Mouse (Mus musculus) thymus, postnatal 4 days (tissue): ENCODE results near the gene Ero1l.
A peak's percentile ranks its signal among the peaks of the same experiment; 100 is the strongest.

Source experiments
- DNase-seq: peaks from one replicate; pipeline ENCODE4 v3.0.0; 2021

Gene Ero1l

DNA sequence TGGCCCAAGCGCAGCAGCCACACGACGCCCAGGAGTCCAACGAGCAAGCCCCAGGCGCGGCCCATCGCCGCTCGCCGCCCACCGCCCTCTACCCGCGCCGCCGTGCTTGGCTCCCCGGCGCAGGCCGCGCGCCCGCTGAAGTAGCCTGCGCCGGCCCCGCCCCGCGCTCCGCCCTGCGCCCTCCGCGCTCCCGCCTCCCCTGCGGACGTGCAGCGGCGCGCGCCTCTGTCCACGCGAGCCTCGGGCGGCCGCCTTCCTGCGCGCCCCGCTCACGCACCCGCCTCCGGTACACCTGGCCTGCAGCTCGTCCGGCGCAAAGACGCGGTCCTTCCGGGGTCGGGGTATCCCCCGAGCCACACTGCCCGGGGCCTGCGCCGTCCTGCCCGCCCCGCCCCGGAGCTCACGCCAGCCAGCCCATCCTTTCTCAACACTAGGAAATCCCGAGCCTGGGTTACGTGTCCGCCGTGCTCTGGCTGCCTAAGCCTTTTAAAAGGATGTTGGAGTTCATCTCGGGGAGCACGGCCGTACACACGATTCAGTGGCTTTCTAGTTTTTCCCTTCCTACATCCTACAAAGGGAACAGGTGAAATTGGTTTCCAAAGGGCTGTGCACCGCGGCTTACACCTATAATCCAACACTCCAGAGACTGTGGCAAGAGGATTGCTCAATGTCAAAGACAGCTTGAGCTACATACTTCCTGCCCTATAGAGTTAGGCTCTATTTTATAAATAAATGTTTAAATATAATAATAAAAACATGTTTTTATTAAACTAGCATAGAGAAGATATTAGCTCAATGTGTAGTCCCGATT is at the start of gene Ero1l:
TSS of gene Ero1l (minus strand) at position 346 of the 811 bp plus-strand sequence.
- peak; percentile 88 for DNase-seq

DNA sequence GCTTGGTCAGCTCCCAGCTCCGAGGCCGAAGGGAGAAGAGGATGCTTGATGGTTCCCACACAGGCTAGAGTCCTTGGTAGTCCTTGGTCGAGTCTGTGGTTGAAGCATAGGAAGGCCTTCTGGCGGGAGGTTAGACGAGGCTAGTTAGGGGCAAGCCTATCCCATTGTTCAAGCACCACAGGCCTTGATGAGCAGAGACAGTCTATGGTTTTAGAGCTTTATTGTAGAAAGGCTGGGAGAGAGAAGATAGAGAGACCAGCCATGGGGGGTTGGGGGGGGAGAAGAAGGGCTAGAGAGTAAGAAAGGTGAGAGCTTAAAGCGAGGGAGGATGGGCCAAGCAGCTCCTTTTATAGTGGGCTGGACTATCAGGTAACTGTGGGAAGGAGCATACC is 46.6 kb upstream of the Ero1l start:
- DNase-seq: no peak

DNA sequence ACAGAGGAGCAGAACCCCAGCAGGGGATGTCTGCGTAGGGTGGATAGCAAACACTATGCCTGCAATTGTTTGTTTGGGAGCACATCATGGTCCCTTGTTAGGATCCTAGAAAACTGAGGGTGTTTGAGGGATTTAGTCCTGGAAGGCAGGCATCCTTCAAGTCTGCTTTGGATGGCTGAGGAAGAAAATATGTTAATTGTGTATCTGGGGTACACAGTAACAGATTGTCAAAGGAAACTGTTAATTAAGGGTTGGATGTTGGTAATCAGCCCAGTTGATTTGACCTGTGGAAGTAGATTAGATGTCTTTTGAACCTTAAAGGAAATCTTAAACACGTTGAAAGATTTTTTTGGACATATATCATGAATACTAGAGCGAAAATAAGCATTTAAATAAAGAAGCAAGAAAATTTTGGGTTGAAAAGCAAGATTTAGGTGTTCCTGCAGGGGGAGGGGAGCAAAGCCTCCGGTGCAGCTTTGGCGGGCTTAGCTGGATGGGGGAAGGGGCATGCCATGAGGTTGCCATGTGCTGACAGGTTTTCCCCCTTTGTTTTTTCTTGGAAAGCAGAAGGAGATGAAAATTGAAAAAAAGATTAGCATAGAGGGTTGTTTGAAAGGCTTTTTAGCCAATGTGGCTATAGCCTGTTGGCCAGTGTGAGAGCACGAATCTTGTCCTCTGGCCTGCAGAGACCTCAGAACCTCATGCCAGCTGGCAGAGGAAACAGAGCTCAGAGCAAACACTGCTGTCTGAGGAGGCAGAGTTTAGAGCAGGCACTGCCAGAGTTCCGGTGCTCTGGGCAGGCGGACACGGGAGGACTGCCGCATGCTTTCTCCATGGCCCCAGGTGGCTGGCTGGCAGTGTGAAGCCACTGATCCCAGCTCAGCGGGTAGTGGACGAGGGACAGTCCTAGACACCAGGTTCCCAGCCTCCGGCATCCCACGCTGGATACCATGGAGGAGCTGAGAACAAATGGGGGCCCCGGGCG is 45.9 kb upstream of the Ero1l start:
- DNase-seq: no peak

DNA sequence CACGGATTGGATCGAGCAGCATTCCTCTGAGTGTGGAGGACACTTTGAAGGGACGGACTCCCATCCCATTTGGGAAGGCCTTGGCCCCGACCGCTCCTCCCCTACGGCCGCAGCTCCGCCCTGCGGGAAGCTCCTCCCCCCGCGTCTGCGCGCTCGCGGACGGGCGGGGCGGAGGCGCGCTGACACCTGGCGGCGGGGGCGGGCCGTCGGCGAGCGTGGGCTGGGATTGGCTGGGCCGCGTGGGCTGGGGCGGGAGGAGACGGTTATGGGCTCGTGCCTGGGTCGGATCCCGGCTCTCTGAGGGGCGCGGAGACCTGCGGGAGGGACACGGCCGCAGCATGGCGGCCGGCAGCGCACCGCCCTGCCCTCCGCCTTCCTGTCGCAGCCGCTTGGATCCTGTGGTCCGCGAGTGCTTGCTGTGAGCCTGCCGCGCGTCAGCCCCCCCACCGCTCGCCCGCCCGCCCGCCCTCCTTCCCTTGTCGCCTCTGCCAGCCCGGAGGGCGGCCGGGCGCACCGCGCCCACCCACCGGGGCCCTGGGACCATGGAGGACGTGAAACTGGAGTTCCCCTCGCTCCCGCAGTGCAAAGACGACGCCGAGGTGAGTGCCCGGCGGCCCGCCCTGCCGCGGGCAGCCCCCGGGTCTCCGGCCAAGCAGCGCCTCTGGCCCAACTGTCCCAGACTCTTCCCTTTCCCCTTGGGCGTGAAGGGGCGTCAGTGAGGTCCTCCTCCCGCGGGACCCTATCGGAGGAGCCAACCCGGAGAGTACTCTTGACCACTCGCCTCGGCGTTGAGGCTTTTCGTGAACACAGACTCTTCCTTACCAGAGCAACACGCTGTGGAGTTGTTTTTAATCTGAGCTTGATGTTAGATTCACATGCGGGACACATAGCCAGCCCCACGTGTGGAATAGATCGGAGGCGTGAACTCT is 32.6 kb upstream of the Ero1l start, which contains the start of gene Styx:
TSS of gene Styx (plus strand) at position 163 of the 929 bp plus-strand sequence.
- peak; percentile 98 for DNase-seq

DNA sequence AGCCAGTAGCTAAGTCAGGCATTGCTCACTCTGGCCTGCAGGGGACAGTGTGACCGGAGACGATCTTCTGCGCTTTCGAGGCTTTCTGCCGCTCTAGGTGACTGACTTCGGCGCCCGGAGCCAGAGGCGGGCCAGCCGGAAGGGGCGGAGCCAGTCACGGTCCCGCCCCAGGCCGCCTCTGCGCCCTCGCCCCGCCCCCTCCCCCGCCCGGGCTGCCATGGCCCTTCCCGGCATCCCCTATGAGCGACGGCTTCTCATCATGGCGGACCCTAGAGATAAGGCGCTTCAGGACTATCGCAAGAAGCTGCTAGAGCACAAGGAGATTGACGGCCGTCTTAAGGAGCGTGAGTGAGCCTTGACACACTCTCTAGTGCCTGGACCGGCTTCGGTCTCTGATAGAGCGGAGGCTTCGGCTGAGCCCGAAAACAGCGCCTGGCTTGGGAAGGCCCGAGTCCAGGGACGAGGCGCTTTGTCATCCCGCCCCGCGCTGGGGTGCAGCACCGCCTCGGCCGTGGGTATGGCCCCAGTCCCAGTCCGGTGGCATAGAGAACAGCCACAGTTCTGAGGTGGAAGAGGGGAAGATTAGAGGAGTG is 11.1 kb upstream of the Ero1l start, which contains the start of gene Psmc6:
TSS of gene Psmc6 (plus strand) at position 200 of the 593 bp plus-strand sequence.
- DNase-seq: peak; percentile 93

DNA sequence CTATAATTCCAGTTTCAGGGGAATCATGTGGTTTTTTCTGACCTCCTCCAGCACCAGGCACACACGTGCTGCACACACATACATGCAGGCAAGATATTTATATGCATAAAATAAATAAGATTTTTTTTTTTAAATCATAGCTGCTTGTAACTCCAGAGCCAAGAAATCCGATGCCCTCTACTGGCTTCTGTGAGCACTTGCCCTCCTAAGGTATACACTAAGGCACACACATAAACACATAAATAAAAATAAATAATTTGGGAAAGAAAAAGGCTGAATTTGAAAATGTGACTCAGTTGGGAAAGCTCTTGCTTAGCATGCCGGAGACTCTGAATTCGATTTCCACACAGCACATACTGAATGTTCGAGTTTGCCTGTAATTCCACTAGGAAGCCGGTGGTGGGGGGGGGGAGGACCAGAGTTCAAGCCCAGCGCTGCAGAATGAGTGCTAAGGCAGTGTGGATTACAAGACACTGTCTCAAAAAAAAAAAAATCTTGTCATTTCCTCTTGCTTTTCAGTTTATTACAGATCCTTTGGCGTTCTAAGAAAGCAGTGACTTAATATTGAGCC is 10.5 kb upstream of the Ero1l start:
- no peak for DNase-seq

DNA sequence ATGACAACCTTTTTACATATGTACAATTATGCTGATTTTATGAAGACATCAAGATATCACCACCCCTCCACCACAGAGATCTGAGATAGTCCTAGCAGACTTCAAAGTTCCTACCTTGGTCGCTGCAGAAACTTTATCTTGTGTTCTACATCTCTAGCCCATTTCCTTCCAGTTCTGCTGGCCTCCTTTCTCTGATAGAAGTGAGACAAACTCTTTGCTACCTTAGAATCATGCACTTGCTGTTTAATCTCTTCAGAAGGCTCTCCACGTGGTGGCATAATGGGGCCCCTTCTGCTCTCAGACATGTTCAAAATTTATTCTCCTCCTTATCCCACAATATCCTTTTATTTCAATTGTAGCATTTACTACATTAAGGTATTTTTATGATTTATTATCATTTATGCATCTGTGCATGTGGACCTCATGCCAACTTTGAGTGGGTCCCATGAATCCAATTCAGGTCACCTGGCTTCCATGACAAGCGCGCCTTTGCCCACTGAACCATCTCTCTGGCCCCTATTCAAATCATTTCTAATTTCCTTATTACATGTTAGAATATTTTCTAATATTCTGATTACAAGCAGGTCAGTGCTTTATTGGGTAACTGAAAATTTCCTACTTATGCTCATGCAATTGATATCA is 9.6 kb upstream of the Ero1l start:
- DNase-seq: no peak

DNA sequence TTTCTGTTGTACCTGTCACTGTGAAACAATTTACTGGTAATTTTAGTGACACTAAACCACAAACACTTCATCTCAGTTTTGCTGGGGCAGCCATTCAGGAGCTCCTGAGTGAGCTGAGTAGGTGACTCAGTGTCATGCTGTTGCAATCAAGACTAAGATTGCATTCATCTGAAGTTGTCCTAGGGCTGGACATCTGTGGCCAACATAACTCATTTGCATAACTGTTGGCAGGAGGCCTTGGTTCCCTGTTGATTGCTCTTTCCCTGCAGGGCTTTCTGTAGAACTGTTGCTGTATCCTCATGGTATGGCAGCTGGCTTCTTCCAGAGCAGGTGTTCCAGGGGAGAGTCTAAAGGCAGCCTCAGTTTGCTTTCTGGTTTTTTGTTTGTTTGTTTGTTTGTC is 6.9 kb upstream of the Ero1l start:
- DNase-seq: no peak

DNA sequence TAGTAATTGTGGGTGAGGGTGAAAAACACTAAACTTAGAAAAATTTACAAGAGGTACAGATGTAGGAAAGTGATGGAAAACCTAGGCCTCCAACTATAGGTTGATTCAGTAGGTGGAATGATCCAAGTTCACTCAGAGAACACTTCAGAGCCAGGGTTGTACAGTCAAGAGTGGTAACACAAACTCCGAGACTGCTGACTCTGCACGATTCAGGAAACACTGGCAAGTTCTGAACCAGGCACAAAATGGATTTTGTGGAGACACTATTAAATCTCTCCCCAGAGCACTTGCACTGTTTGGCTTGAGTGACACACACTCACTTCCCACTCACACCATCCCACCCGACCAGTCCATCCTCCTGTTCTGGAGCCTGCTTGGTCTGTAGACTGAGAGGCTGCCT is 4.7 kb upstream of the Ero1l start:
- DNase-seq: no peak

DNA sequence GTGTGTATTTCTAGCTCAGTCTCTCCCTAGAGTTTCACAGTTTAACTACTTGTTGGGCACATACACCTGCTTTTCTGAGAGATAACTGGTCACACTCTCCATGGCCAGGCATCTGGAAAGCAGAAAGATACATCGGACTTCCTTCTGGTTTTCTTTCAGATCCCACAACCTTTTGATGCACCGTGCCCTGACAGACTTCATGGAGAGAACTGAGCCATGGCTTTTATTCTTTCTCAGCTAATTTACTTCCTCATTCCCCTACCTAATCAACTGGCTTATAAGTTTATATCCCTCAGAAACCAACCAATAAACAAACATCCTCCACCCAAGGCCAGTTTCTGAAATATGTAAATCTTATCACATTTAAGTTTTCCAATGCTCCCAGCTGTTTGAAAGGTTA is 3.9 kb upstream of the Ero1l start:
- no peak for DNase-seq

DNA sequence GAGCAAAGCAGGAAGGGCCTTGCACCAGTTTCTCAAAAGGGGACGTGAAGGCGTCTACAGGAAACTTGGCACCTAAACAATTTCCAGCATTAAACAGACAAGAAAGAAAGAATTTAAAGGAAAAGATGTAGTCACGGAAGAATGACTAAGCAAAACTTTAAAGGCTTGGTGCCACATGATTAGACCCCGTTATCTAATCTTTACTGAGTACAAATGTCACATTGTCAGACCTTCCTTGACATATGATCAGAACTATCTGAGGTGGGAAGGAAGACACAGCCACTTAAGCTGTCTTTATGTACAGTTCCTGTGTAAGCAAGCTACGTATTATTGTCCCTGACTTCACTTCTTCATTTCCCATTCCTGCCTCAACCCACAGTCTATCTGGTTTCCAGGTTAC is 3.1 kb upstream of the Ero1l start:
- no peak for DNase-seq

DNA sequence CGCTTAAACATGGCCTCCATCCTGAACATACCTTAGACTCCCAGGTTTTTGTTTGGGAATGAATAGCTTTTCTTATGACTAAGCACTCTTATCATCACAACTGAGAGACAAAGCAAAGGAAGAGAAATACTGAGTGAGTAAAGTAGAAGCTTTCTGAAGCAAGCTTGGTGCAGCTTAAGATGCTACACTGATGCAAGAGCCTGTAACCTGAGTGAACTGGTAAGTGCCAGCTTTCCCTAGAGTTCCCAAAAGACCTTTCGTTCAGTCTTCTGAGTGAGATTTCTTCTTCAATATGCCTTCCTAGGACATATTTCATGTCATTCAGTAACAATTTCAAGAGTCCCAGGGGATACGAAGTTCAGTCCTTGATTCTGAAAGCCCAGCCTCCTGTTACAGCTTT is 2.5 kb upstream of the Ero1l start:
- no peak for DNase-seq

DNA sequence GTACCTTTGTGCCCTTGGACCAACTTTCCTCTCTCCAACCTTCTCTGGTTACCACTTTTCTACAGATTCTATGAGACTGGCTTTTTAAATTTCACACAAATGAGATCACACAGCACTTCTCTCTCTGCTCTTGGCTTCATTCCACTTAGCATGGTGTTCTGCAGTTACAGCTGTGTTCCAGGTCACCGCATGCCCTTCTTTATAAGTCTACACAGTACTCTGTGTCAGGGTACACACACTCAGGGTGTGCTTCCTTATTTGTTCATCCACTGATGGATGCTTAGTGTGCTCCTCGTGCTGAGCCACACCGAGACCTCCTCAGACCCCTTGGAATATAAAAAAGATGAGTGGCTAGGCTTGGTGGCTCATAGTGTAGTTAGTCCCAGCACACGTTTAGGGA is 1.5 kb upstream of the Ero1l start:
- no peak for DNase-seq

DNA sequence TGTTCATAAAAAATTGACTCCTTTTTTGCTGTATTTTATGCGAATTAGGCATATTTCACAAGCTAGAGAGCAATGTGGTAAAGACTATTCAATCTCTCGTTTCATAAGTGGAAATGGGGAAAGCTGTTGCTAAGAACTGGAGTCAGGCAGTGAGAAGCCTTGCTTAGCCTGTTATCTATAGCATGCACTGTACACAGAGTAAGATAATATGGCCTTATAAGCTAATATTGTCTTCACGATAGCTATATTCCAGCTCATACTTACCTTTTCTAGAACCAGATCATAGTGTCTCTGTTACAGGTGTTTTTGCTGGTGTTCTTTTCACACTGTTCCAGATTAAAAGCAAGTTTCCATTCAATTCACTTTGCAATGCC is 653 bp upstream of the Ero1l start:
- no peak for DNase-seq

DNA sequence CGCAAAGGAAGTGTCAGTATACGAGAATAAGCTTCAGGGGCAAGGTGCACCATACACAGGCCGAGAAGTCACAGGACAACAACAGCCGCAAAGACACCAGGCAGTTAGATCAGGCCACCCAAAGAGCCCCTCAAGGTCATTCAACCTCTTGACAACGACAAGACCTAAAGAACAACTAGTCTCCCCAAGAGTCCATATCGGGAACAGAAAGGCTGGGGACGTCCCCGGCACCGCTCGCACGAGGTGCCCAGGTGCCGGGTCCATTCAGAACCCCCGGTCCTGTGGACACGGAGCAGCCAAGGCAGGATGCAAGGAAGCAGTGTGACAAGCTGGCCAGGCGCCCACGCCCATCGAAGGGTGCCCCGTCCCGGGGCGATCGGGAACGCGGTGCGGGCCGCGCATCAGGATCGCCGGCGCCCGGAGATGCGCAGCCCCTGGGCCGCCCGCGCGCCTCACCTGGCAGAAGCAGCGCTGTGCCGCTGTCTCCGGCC is 605 bp downstream of the Ero1l start:
- no peak for DNase-seq

DNA sequence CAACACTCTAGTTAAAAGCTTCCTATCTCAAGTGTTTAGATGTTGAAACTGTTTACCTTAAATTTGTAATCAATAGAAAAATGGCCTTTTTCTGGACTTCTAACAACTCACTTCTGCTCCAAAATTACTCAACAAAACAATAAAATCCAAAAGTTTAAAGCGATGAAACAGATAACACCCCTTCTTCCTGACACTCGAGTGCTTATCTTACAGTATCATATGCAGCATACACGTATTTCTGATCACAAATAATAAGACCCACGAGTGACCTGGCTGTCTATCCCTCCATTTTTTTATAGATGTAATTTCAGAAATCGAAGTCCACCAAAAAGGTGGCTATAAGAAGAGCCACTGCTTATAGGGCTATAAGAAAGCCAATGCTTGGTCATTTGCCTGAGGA is 1.6 kb downstream of the Ero1l start:
- DNase-seq: no peak

DNA sequence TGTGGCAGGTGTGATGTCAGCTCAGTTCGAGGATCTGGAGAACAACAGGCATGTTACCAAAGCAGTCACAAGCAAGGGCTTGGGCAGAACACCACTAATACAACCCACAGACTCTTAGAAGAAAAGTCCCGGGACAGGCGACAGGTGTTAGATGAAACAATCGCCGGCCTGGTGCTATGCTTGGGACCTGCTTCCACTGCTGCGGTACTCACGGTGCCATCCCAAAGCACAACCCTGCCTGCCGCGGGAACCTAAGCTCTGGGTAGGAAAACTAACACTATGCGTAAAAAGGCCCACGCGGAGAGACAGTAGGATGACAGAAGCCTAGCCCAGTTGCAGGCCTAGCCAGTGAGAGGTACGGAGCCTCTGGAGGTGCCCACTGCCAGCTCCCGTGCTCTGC is 8.5 kb downstream of the Ero1l start:
- no peak for DNase-seq

DNA sequence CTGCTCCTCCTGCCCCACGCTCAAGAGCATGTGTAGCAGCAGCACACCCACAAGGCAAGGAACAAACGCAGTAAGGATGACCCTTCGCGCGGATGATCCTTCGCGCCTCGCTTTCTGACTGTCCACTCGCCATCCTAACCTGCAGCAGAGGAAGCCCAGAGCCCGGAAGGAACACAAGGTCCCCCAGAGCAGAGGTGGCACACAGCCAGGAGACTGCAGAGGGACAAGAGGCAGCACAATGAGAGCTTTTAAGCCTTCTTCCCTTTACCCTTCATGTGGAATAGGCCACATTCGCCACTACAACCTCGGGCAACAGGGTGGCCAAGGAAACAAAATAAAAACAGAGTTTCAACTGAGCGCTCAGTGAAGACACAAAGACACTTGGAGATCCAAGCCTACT is 8.9 kb downstream of the Ero1l start:
- no peak for DNase-seq

DNA sequence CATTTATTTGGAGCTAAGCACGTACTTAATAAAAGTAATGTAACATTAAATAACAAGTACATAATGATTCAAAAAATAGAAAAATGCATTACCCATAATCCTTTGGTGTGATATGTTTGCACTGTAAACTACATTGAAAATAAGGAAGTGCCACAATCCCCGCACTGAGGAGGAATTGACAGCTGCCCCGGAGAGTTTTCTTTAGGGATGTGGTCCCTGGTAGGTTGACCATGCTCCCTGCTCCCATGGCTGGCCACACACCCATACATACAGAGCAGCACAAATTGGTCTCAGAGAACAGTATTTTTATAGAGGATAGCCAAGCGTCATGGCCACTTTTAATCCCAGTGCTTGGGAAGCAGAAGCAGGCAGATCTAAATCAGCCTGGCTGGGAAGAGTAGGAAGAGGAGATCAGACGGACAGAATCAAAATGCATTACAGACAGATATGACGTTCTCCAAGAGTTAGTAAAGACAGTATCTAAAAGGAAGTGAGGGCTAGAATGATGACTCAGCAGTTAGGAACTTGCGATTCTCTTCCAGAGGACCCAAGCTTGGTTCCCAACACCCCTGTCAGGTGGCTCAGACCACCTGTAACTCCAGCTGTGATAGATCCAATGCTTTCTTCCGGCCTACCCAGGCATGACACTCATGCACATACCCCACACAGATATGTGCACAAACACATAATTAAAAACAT is 10.8 kb downstream of the Ero1l start:
- no peak for DNase-seq

DNA sequence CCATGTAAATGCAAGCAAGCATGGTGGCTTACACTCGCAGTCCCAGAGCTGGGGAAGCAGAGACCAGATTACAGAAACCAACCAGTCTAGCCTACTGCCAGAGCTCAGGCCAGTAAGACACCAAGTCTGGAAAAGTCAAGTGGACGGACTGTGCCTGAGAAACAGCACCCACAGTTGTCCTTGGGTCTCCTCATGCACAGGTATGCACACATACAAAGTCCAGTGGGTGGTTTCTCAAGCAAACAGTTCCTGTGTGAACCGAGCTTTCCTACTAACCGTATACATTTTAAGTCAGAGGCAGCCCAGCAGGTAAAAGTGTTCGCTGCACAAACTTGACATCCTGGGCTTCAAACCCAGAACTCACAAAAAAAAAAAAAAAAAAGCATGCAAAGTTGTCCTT is 12.7 kb downstream of the Ero1l start:
- DNase-seq: no peak

DNA sequence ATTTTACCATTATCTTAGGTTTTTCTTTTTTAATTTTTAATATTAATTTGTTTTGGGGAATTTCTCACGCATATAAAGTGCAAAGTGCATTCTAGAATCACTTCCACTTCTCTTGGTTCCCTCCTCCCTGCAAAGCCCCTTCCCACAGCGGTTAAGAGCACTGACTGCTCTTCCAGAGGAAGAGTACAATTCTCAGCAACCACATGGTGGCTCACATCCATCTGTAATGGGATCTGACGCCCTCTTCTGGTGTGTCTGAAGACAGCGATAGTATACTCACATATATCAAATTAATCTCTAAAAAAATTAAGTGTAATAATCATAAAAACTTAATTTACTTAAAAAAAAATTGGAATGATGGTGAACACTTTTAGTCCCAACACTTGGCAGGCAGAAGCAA is 14.2 kb downstream of the Ero1l start:
- no peak for DNase-seq
